Mouse (Mus musculus) spleen, adult 2 months (tissue): ENCODE data around the gene Ect2l.

Experiments used
- CTCF ChIP-seq: fragments of 200-500 bp; IDR thresholded peaks from 2 replicates; pipeline ENCODE4 v1.5.1; 2011; ENCODE audit warnings: mild to moderate bottlenecking, inconsistent platforms; ENCODE audit not compliant: insufficient read depth, insufficient read length, insufficient replicate concordance; ENCODE audit errors: extremely low read depth
- POLR2A ChIP-seq: fragments of 200-500 bp; IDR thresholded peaks from 2 replicates; pipeline ENCODE4 v1.6.1; 2011; ENCODE audit warnings: low read depth, low read length, inconsistent platforms

DNA sequence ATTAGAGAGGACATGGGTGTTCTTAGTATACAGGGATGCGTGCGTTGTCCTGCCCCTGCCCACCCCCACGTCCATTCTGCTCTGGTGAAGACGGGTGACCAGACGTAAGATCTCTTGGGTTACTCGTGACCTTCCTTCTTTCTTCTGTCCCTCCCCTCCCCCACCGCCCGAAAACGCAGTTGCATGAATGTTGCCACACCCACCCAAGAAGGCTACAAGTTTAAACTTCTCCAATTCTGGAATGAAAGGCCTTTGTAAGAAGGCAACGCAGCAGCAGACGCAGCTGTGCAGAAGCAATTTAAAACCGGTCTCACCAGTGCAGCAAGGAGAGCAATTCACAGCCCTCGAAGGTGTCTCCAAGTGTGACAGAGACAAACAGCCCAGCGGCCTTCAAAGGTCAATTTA is 16.0 kb downstream of the Ect2l start:
- TF ChIP-seq POLR2A (no peak), CTCF (no peak)
